Mouse (Mus musculus) layer of hippocampus, postnatal 14 days (tissue): ENCODE data around the gene Gatm. TPM values are rescaled to one million over a fixed set of nuclear protein-coding genes. Genes with fewer than 3 reads are reported as not detected.

Source experiments
- DNase-seq, 2 experiments: peaks; one replicate each; pipeline ENCODE4 v3.0.0; 2021 to 2022; ENCODE audit warnings: low spot score in 2 of 2, mixed read lengths in 1 of 2
- microRNA-seq, 2 experiments: library from miRNA; unstranded; fragments of <30 nt; microRNA quantifications; one replicate each; pipeline ENCODE4 v1.2.0; 2021
- total RNA-seq, 2 experiments: library from RNA; stranded (reverse); gene quantifications; 2 replicates each; pipeline ENCODE4 v1.2.3; 2021

The Gatm gene
- total RNA-seq, 2 experiments from 2014 or later = 60.3 to 64.8 TPM

- peak; percentile 42 to 64 for DNase-seq
Measured at GRCm38 (mm10) chr2:122558317-122558716, 52.8 kb downstream of the Gatm start.

Small RNA genes within 50 kb of the gene (microRNA-seq; reads per million reads assigned to microRNA genes)
- 2.0 to 3.1 reads per million in 2 experiments for gene Mir147

Other genes with a start within 250 kb of the Gatm start
- gene Shf, start 242.1 kb downstream of the Gatm start, total RNA-seq = 10 to 100 TPM; 57.5 to 65.2 TPM
- not detected for gene Slc28a2, start 184.8 kb downstream of the Gatm start, total RNA-seq
- not detected for gene Gm14085, start 126.4 kb downstream of the Gatm start, total RNA-seq
- not detected for gene AA467197, start 25.7 kb upstream of the Gatm start, total RNA-seq
- 10 to 100 TPM; 26.1 to 28.1 TPM for gene Slc30a4, start 91.4 kb upstream of the Gatm start, total RNA-seq
- 10 to 100 TPM; 31.0 to 31.7 TPM for gene Bloc1s6, start 127.2 kb upstream of the Gatm start, total RNA-seq
- gene Sqor, start 153.9 kb upstream of the Gatm start, total RNA-seq = 1 to 10 TPM; 5.3 to 6.5 TPM